Mouse (Mus musculus): Measurements from ENCODE around the gene Sirt7. TPM values are rescaled to one million over a fixed set of nuclear protein-coding genes. Genes with fewer than 3 reads are reported as not detected.

The Sirt7 gene
- polyA plus RNA-seq, 1 experiment: 98.2 TPM

DNA sequence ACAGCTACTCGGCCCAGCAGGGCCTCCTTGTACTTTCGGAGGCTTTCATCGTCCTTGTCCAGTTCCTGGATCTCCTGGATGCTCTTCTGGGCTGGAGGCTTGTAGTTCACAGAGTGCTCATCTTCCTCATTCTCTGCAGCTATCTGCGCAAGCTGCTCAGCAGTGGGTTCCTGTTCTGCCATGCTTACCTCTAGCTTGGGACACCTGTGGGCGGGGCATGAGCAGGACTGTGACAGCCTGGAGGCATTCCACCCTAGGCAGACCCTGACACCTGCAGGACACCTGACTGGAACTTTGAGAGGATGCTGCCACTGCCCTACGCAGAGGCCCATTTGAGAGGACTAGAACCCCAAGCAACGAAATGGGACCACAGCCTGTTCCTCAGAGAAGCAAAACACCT is 44.9 kb downstream of the Sirt7 start:
- Histone ChIP-seq H3K27ac (ENCODE audit: insufficient read depth, low read length) (0 out of 2 replicates have a peak overlapping the region, but pooled peaks have one; percentile 88), H3K4me1 (ENCODE audit: control insufficient read depth, insufficient read depth, low read length) (peaks cover 2% of the 10 kb centered on the region; the same call in 1 of the 2 replicates), H3K4me3 (ENCODE audit: insufficient read depth, low read length) (peak overlapping the region; percentile 81)
- no peak for TF ChIP-seq CTCF (IDR thresholded peaks at IDR 0.05; ENCODE audit: extremely low read depth, insufficient read depth, low read length)
- no peak for TF ChIP-seq POLR2A (IDR thresholded peaks at IDR 0.05; ENCODE audit: extremely low read depth, insufficient read depth, low read length)

- TF ChIP-seq CTCF (IDR thresholded peaks at IDR 0.05; ENCODE audit: extremely low read depth, insufficient read depth, low read length) (peak; percentile 76), POLR2A (IDR thresholded peaks at IDR 0.05; ENCODE audit: extremely low read depth, insufficient read depth, low read length) (no peak)
- Histone ChIP-seq H3K4me3 (ENCODE audit: insufficient read depth, low read length) (peak overlapping the region; percentile 81), H3K4me1 (ENCODE audit: control insufficient read depth, insufficient read depth, low read length) (peaks cover 2% of the 10 kb centered on the region; the same call in 1 of the 2 replicates), H3K27ac (ENCODE audit: insufficient read depth, low read length) (no peak overlapping the region)
Observed at GRCm38 (mm10) chr11:120579316-120580107, 45.5 kb downstream of the Sirt7 start.

DNA sequence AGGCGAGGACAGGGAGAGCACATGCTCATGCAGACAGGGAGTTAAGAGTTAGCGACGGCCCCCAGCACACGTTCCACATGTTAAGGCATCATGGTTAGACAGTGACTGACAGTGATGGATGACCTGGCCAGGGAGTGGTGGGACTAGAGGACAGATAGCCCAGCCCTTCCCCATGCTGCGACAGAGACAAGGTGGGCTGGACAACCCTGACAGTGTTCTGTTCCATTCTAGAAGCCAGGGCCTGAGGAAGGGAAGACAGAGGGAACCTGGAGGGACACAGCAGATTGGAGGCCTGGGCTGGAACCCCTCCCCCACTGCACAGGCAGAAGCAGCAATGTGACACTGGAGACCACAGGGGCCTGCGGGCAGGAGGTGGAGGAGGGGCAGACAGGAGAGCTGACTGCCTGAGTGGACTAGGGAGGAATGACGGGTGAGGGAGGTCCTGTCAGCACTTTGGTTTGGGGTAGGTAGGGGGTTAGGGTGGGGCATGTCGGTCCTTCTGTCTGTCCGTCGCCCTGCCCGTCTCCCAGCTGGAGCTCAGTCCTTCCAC is 46.3 kb downstream of the Sirt7 start:
- H3K27ac ChIP-seq (ENCODE audit: insufficient read depth, low read length): no peak overlapping the region
- no peak overlapping the region; the same call in 1 of the 2 replicates for H3K4me3 ChIP-seq (ENCODE audit: insufficient read depth, low read length)
- TF ChIP-seq CTCF (IDR thresholded peaks at IDR 0.05; ENCODE audit: extremely low read depth, insufficient read depth, low read length) (no peak), POLR2A (IDR thresholded peaks at IDR 0.05; ENCODE audit: extremely low read depth, insufficient read depth, low read length) (0 out of 2 replicates have a peak, but pooled peaks have one; percentile 7)
- H3K4me1 ChIP-seq (ENCODE audit: control insufficient read depth, insufficient read depth, low read length): peaks cover 3% of the 10 kb centered on the region; the same call in 1 of the 2 replicates

DNA sequence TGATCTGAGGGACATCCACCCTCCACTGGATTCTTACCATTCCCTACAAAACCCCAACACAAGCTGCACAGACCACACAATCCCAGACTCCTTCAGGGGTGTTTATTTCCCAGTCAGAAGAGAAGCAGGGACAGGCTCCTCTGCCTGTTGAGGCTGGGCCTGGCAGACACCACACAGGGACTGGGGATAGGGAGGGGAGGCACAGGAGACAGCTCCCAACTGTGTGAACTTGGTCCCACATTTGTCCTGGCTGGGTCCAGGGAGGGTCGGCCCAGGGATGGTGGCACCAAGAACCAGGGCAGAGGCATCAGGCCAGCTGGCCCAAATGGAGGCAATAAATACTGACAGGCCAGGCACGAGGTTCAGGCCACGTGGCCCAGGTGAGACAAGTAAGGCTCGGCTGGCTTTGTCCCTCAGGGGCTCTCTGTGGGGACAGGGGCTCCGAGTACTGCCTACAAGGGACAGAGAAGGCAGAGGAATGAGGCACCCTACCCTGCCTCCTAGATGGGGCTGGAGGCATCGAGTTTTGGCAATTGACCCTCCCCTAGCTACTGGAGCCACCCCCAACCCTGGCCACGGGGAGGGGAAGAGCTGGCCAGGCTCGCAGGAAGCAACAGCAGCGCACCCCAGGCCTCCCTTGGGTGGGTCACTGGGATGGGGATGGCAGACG is 46.9 kb downstream of the Sirt7 start:
- H3K27ac ChIP-seq (ENCODE audit: insufficient read depth, low read length): no peak overlapping the region
- H3K4me1 ChIP-seq (ENCODE audit: control insufficient read depth, insufficient read depth, low read length): peaks cover 3% of the 10 kb centered on the region; the same call in 1 of the 2 replicates
- no peak overlapping the region for H3K4me3 ChIP-seq (ENCODE audit: insufficient read depth, low read length)
- TF ChIP-seq POLR2A (IDR thresholded peaks at IDR 0.05; ENCODE audit: extremely low read depth, insufficient read depth, low read length) (no peak), CTCF (IDR thresholded peaks at IDR 0.05; ENCODE audit: extremely low read depth, insufficient read depth, low read length) (no peak)

DNA sequence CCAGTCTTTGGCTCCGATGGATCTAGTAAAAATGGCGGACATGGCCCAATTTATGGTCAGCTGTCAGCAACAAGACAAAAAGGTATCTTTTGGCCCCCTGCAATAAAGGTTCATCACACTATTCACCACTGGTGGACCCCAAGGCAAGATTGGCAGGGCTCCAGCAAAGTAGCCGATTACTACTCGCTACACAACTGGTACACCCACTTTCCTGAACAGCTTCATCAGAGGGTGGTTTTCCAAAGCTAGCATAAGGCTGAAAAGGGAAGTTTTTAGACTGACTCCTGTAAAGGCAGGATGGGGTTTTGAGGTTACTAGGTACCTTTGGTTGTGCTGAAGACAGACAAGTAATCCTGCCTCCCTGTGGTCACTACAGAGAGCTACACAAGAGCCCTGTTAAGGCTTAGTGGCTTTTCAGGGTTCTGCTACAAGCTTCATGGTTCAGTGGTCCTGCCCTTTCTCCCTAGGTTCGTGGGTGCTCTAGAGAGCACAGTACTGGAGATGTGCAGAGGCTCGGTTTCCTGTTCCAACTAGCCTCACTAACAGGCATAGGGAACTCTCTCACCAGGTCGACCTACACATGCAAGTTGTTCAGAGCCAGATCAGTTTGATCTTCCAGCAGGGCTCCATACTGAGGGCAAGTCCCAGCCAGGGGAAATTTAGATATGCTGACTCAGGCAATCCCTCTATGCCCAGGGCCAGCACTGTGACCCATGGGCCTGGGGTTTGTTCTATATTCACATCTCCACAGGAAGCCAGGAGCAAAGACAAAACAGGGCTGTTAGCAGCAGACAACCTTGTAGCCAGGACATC is 47.6 kb downstream of the Sirt7 start:
- no peak overlapping the region for H3K4me3 ChIP-seq (ENCODE audit: insufficient read depth, low read length)
- H3K27ac ChIP-seq (ENCODE audit: insufficient read depth, low read length): no peak overlapping the region
- peaks cover 3% of the 10 kb centered on the region; the same call in 1 of the 2 replicates for H3K4me1 ChIP-seq (ENCODE audit: control insufficient read depth, insufficient read depth, low read length)
- peak; percentile 28; the same call in 1 of the 2 replicates for TF ChIP-seq CTCF (IDR thresholded peaks at IDR 0.05; ENCODE audit: extremely low read depth, insufficient read depth, low read length)
- TF ChIP-seq POLR2A (IDR thresholded peaks at IDR 0.05; ENCODE audit: extremely low read depth, insufficient read depth, low read length): no peak

DNA sequence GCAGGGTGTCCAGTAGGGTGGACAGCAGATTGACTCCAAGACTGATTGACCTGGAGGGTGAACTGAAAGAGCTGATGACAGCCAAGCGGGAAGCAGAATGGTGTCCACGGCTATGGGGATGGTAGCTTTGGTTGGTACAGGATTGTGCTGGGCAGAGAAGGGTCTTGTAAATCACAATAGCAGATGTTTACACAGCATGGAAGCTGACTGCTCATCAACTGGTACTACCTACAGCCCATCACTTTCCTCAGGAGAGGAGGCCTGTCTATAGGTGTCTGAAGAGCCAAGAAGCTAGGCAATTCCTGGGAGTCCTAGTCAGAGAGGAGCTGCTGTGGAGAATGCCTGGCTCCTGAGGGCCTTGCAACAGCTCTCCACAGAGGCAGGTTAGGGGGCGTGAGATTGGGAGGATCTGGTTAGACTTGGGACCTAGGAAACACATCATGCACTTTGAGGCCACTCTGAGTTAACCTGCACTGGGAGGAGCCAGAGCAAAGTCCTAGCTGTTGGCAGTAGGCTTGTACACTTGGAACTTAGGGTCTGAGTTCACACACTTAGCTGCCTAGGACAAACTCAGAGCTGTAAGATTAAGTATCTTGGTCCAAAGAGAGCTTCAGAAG is 48.6 kb downstream of the Sirt7 start:
- Histone ChIP-seq H3K4me3 (ENCODE audit: insufficient read depth, low read length) (no peak overlapping the region), H3K4me1 (ENCODE audit: control insufficient read depth, insufficient read depth, low read length) (peaks cover 5% of the 10 kb centered on the region; the same call in 1 of the 2 replicates)
- TF ChIP-seq CTCF (IDR thresholded peaks at IDR 0.05; ENCODE audit: extremely low read depth, insufficient read depth, low read length) (no peak), POLR2A (IDR thresholded peaks at IDR 0.05; ENCODE audit: extremely low read depth, insufficient read depth, low read length) (no peak)

DNA sequence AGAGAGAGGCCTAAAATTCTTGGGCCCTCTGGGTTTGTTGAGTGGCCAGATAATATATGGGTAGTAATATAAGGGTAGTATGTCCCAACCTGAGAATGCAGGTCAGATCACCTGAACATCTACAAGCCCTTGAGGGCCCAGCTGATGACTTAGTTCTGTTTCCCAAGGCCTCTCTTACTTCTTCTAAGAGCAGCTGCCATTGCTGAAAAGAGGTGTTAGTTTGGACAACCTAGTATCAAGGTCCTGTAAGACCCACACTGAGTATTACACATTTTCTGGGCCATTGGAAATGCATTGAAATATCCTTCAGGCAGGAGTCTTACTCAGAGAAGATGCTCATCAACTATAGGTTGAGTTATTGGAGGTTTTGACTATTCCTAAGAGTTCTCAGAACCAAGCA is 49.1 kb downstream of the Sirt7 start:
- TF ChIP-seq CTCF (IDR thresholded peaks at IDR 0.05; ENCODE audit: extremely low read depth, insufficient read depth, low read length) (no peak), POLR2A (IDR thresholded peaks at IDR 0.05; ENCODE audit: extremely low read depth, insufficient read depth, low read length) (no peak)
- Histone ChIP-seq H3K4me3 (ENCODE audit: insufficient read depth, low read length) (no peak overlapping the region), H3K27ac (ENCODE audit: insufficient read depth, low read length) (no peak overlapping the region), H3K4me1 (ENCODE audit: control insufficient read depth, insufficient read depth, low read length) (peaks cover 8% of the 10 kb centered on the region; the same call in 1 of the 2 replicates)

More for the DNA sequence above, 48.6 kb downstream of the Sirt7 start:
- H3K27ac ChIP-seq (ENCODE audit: insufficient read depth, low read length): no peak overlapping the region

DNA sequence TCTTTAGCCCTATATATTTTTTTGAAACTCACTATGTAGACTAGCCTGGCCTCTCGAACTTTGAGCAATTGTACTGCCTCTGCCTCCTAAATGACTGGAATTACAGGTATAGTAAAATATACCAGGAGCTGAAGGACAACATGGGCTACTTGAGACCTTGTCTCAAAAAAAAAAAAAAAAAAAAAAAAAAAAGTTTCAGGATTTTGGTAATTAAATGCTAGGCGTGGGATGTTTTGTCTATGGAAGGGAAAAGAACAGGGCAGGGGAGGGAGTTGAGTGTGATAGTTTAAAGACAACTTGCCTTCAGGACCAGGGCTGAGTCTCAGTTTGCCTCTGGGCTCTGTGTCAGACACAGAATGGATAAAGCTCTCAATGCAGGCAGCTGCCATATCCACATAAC is 50.0 kb downstream of the Sirt7 start:
- Histone ChIP-seq H3K27ac (ENCODE audit: insufficient read depth, low read length) (no peak overlapping the region), H3K4me1 (ENCODE audit: control insufficient read depth, insufficient read depth, low read length) (peaks cover 6% of the 10 kb centered on the region; the same call in 1 of the 2 replicates), H3K4me3 (ENCODE audit: insufficient read depth, low read length) (no peak overlapping the region)
- no peak for TF ChIP-seq CTCF (IDR thresholded peaks at IDR 0.05; ENCODE audit: extremely low read depth, insufficient read depth, low read length)
- TF ChIP-seq POLR2A (IDR thresholded peaks at IDR 0.05; ENCODE audit: extremely low read depth, insufficient read depth, low read length): no peak

All from cortical plate, adult 2 months (tissue).